Mouse (Mus musculus): ENCODE data around the gene Xlr3c. TPM values are rescaled to one million over a fixed set of nuclear protein-coding genes. Genes with fewer than 3 reads are reported as not detected.
"Not testable (repeated sequence)": the region's sequence is repeated elsewhere in the genome, so short reads cannot be mapped to it uniquely, and the experiment has no call there.

The Xlr3c gene
- polyA plus RNA-seq, 1 experiment from 2014 or later = not detected

DNA sequence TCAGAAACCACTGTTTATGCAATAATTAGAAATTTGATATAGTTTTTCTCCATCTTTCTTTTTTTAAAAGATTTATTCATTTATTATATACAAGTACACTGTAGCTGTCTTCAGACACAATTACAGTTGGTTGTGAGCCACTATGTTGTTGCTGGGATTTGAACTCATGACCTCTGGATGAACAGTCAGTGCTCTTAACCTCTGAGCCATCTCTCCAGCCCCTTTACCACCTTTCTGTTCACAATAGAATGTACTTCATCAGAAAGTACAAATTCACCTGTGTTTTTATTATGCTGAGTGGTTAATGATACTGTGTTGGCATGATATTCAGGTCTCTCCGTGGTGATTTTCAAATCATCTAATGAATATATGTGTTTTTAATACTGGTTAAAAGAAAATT lies 39.8 kb downstream of the Xlr3c start:
- no peak overlapping the region for H3K4me2 ChIP-seq (ENCODE audit: low read depth, low read length)
- H3K36me3 ChIP-seq (ENCODE audit: control insufficient read depth, insufficient read depth, low read length) = no peaks in the 10 kb centered on the region
- H3K4me1 ChIP-seq (ENCODE audit: control insufficient read depth, insufficient read depth, low read length) = no peaks in the 10 kb centered on the region
- no peak for ATAC-seq (ENCODE audit: low read depth)
- H3K9ac ChIP-seq (replicated peaks; ENCODE audit: low read depth, low read length) = no peak overlapping the region
- WGBS = 64% methylated on average over 1 of the region's 1 CpGs
- no peak overlapping the region for H3K4me3 ChIP-seq (ENCODE audit: low read depth, low read length)
- H3K9me3 ChIP-seq (ENCODE audit: control insufficient read depth, low read length) = no peaks in the 10 kb centered on the region
- peaks cover 3% of the 10 kb centered on the region; the same call in 1 of the 2 replicates for H3K27me3 ChIP-seq (ENCODE audit: control insufficient read depth, insufficient read depth, low read length)
- no peak overlapping the region for H3K27ac ChIP-seq (ENCODE audit: low read depth, low read length)

DNA sequence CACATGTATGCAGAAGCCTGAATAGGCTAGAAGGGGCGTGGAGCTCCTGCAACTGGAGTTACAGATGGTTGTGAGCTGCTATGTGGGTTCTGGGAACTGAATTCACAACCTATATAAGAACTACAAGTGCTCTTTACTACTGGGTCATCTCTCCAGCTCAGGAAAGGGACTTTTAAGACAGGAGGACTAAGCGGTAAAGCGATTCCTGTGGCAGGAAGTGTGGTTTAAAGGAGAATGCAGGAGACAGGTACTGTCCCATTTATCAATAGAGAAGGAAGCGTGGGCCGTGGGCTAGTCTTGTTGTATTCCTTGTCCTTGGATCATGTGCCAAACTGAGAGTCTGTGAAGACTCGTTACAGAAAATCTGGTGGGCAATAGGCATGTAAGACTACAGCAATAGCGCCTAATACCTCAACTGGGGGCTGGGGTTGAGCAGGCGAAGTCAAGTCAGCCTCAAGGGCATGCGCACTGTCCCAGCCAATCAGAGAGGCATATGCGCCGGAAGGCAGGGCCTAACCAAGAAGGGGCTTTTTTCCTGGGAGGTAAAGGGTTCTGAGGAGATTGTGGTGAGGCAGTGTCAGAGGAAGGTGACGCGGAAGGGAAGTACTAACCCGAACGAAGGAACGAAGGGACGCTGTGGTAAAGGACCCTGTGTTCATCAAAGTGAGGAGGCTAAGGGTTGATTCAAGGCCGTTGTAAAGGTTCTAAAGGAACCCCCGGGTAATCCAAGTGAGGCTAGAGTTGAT lies 51.2 kb downstream of the Xlr3c start, which contains the start of gene Xlr4b:
Xlr4b (plus strand) TSS at position 515 of the 746 bp plus-strand sequence.
- H3K4me1 ChIP-seq (ENCODE audit: control insufficient read depth, insufficient read depth, low read length); ATAC-seq (ENCODE audit: low read depth); H3K36me3 ChIP-seq (ENCODE audit: control insufficient read depth, insufficient read depth, low read length); H3K9me3 ChIP-seq (ENCODE audit: control insufficient read depth, low read length); H3K27me3 ChIP-seq (ENCODE audit: control insufficient read depth, insufficient read depth, low read length); H3K27ac ChIP-seq (ENCODE audit: low read depth, low read length); H3K9ac ChIP-seq (replicated peaks; ENCODE audit: low read depth, low read length); H3K4me3 ChIP-seq (ENCODE audit: low read depth, low read length); H3K4me2 ChIP-seq (ENCODE audit: low read depth, low read length): not testable (repeated sequence)
- WGBS = 81% methylated on average over 9 of the region's 19 CpGs

Other genes starting within 250 kb of the Xlr3c start
- 0.12 and 0.19 TPM in 2 replicates for gene Pnma5, start 228.3 kb downstream of the Xlr3c start, polyA plus RNA-seq (2014; fragmentation: Nextera tagmentation; extraction: Ambion mirVana)
- gene Pnma3, start 200.6 kb downstream of the Xlr3c start, polyA plus RNA-seq (2014; fragmentation: Nextera tagmentation; extraction: Ambion mirVana) = 2.2 and 4.6 TPM in 2 replicates
- gene Xlr4a, start 182.9 kb downstream of the Xlr3c start, polyA plus RNA-seq (2014; fragmentation: Nextera tagmentation; extraction: Ambion mirVana) = 0.33 TPM in 1 of 2 replicates, not detected in the other
- 2.7 and 6.0 TPM in 2 replicates for gene Xlr3a, start 168.3 kb downstream of the Xlr3c start, polyA plus RNA-seq (2014; fragmentation: Nextera tagmentation; extraction: Ambion mirVana)
- gene Gm14685, start 148.3 kb downstream of the Xlr3c start, polyA plus RNA-seq (2014; fragmentation: Nextera tagmentation; extraction: Ambion mirVana) = 0.70 TPM in 1 of 2 replicates, not detected in the other
- gene Xlr5b, start 116.6 kb downstream of the Xlr3c start, polyA plus RNA-seq (2014; fragmentation: Nextera tagmentation; extraction: Ambion mirVana) = not detected in 2 replicates
- 0.52 TPM in 1 of 2 replicates, not detected in the other for gene DXBay18, start 115.9 kb downstream of the Xlr3c start, polyA plus RNA-seq (2014; fragmentation: Nextera tagmentation; extraction: Ambion mirVana)
- gene Spin2d, start 88.4 kb downstream of the Xlr3c start, polyA plus RNA-seq (2014; fragmentation: Nextera tagmentation; extraction: Ambion mirVana) = not detected in 2 replicates
- 13.9 and 14.5 TPM in 2 replicates for gene Xlr3b, start 73.2 kb downstream of the Xlr3c start, polyA plus RNA-seq (2014; fragmentation: Nextera tagmentation; extraction: Ambion mirVana)
- gene Xlr4b, start 51.1 kb downstream of the Xlr3c start, polyA plus RNA-seq (2014; fragmentation: Nextera tagmentation; extraction: Ambion mirVana) = 0.55 TPM in 1 of 2 replicates, not detected in the other
- 32.0 and 34.1 TPM in 2 replicates for gene F8a, start 37.1 kb downstream of the Xlr3c start, polyA plus RNA-seq (2014; fragmentation: Nextera tagmentation; extraction: Ambion mirVana)
- gene Xlr4c, start 22.3 kb downstream of the Xlr3c start, polyA plus RNA-seq (2014; fragmentation: Nextera tagmentation; extraction: Ambion mirVana) = not detected in 2 replicates
- not detected in 2 replicates for gene Xlr5a, start 27.6 kb upstream of the Xlr3c start, polyA plus RNA-seq (2014; fragmentation: Nextera tagmentation; extraction: Ambion mirVana)
- not detected in 2 replicates for gene Xlr5c, start 27.6 kb upstream of the Xlr3c start, polyA plus RNA-seq (2014; fragmentation: Nextera tagmentation; extraction: Ambion mirVana)
- gene Gm45015, start 71.5 kb upstream of the Xlr3c start, polyA plus RNA-seq (2014; fragmentation: Nextera tagmentation; extraction: Ambion mirVana) = not detected in 2 replicates
- gene Zfp275, start 77.2 kb upstream of the Xlr3c start, polyA plus RNA-seq (2014; fragmentation: Nextera tagmentation; extraction: Ambion mirVana) = 12.9 and 15.3 TPM in 2 replicates
- not detected in 2 replicates for gene Gm18336, start 133.3 kb upstream of the Xlr3c start, polyA plus RNA-seq (2014; fragmentation: Nextera tagmentation; extraction: Ambion mirVana)
- gene Zfp92, start 145.7 kb upstream of the Xlr3c start, polyA plus RNA-seq (2014; fragmentation: Nextera tagmentation; extraction: Ambion mirVana) = 0.94 and 1.3 TPM in 2 replicates
- gene Trex2, start 170.0 kb upstream of the Xlr3c start, polyA plus RNA-seq (2014; fragmentation: Nextera tagmentation; extraction: Ambion mirVana) = not detected in 2 replicates
- 62.0 and 72.1 TPM in 2 replicates for gene Haus7, start 193.7 kb upstream of the Xlr3c start, polyA plus RNA-seq (2014; fragmentation: Nextera tagmentation; extraction: Ambion mirVana)
- gene Bgn, start 218.2 kb upstream of the Xlr3c start, polyA plus RNA-seq (2014; fragmentation: Nextera tagmentation; extraction: Ambion mirVana) = 8.3 and 36.2 TPM in 2 replicates
- gene Atp2b3, start 237.7 kb upstream of the Xlr3c start, polyA plus RNA-seq (2014; fragmentation: Nextera tagmentation; extraction: Ambion mirVana) = 5.9 and 9.2 TPM in 2 replicates